In the genomic region with DNA sequence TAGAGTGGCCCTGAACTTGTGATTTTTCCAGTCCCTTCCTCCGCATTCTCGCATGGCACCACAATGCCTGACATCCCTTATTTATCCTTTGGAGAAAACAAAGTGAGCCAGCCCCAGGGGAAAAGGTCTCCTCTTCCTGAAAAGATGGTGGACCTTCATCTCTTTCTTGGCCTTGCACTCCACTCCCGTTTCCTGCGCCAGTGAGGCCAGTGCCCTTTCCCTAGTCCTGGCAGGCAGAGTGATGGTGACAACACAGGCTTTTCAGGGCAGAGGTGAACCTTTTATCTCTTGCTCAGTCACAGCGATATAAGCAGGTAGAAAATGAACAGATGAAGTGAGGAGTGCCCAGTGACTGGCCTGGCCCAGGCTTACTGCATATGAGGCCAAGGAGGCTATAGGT, we compare ENCODE assay signal across 8 mouse cellular contexts. TPM values are rescaled to one million over a fixed set of nuclear protein-coding genes. Genes with fewer than 3 reads are reported as not detected.
A peak's percentile ranks its signal among the peaks of the same experiment; 100 is the strongest.
DNase-seq lines count a peak whose midpoint lies in the region; ATAC-seq and TF ChIP-seq lines count a peak whose summit lies in the region.

No protein-coding gene starts in this region.

- WGBS in embryonic facial prominence, embryonic 11.5 days, result 46% methylated on average over 5 of the region's 5 CpGs
- WGBS in hindbrain, postnatal 0 days, result 45% methylated on average over 5 of the region's 5 CpGs
- 59% methylated on average over 5 of the region's 5 CpGs for WGBS in midbrain, embryonic 10.5 days

- no peaks in the 10 kb centered on the region; the same call in 1 of the 2 replicates for H3K4me1 ChIP-seq in embryonic facial prominence, embryonic 11.5 days (ENCODE audit: control insufficient read depth, insufficient read depth, low read length)
- peaks cover 6% of the 10 kb centered on the region for H3K4me1 ChIP-seq in hindbrain, postnatal 0 days (ENCODE audit: insufficient read depth, low read length)
- peaks cover 14% of the 10 kb centered on the region for H3K4me1 ChIP-seq in midbrain, embryonic 10.5 days

- H3K9ac ChIP-seq in embryonic facial prominence, embryonic 11.5 days (replicated peaks; ENCODE audit: low read length), result peak overlapping the region; percentile 78
- peak overlapping the region; percentile 80 for H3K9ac ChIP-seq in hindbrain, postnatal 0 days (replicated peaks; ENCODE audit: low read length)

- peak overlapping the region; percentile 58 for H3K4me2 ChIP-seq in embryonic facial prominence, embryonic 11.5 days (ENCODE audit: low read depth, low read length)
- peak overlapping the region; percentile 69 for H3K4me2 ChIP-seq in hindbrain, postnatal 0 days (ENCODE audit: low read depth, low read length)

- peak overlapping the region; percentile 64 for H3K4me3 ChIP-seq in embryonic facial prominence, embryonic 11.5 days (ENCODE audit: low read depth, low read length)
- peak overlapping the region; percentile 85 for H3K4me3 ChIP-seq in hindbrain, postnatal 0 days (ENCODE audit: low read length)
- peak overlapping the region; percentile 87 for H3K4me3 ChIP-seq in midbrain, embryonic 10.5 days

- H3K27me3 ChIP-seq in embryonic facial prominence, embryonic 11.5 days (ENCODE audit: control insufficient read depth, insufficient read depth, low read length), result no peaks in the 10 kb centered on the region
- H3K27me3 ChIP-seq in hindbrain, postnatal 0 days (ENCODE audit: insufficient read depth, low read length), result no peaks in the 10 kb centered on the region
- no peaks in the 10 kb centered on the region for H3K27me3 ChIP-seq in midbrain, embryonic 10.5 days (ENCODE audit: low read depth, poor library complexity, severe bottlenecking)

- H3K27ac ChIP-seq in embryonic facial prominence, embryonic 11.5 days (replicated peaks; ENCODE audit: low read depth, low read length), result no peak overlapping the region
- H3K27ac ChIP-seq in hindbrain, postnatal 0 days, result no peak overlapping the region
- peak overlapping the region; percentile 91; the same call in 1 of the 2 replicates for H3K27ac ChIP-seq in midbrain, embryonic 10.5 days (replicated peaks)

- peaks cover 7% of the 10 kb centered on the region for H3K36me3 ChIP-seq in embryonic facial prominence, embryonic 11.5 days (replicated peaks; ENCODE audit: control insufficient read depth, insufficient read depth, low read depth, low read length)
- peaks cover 28% of the 10 kb centered on the region for H3K36me3 ChIP-seq in hindbrain, postnatal 0 days (ENCODE audit: insufficient read depth, low read length)
- H3K36me3 ChIP-seq in midbrain, embryonic 10.5 days, result peaks cover 55% of the 10 kb centered on the region

- TF ChIP-seq CTCF in hindbrain, postnatal 0 days (IDR thresholded peaks at IDR 0.05; ENCODE audit: low read depth), result no peak

- H3K9me3 ChIP-seq in embryonic facial prominence, embryonic 11.5 days (replicated peaks; ENCODE audit: control insufficient read depth, low read length), result no peaks in the 10 kb centered on the region
- H3K9me3 ChIP-seq in hindbrain, postnatal 0 days (ENCODE audit: low read length), result no peaks in the 10 kb centered on the region
- H3K9me3 ChIP-seq in midbrain, embryonic 10.5 days (replicated peaks), result no peaks in the 10 kb centered on the region

- ATAC-seq in embryonic facial prominence, embryonic 11.5 days (replicated peaks; ENCODE audit: insufficient number of reproducible peaks, low FRiP score, low TSS enrichment, low read depth), result no peak
- no peak for ATAC-seq in hindbrain, postnatal 0 days

- peak; percentile 29 for DNase-seq in kidney, adult 11 months
- no peak for DNase-seq in kidney, postnatal 10 days
- no peak for DNase-seq in embryonic facial prominence, embryonic 11.5 days (ENCODE audit: low spot score)
- no peak for DNase-seq in hindbrain, postnatal 0 days (ENCODE audit: low spot score)
- no peak for DNase-seq in midbrain, embryonic 10.5 days (ENCODE audit: low spot score)
- no peak for DNase-seq in right cerebral cortex, adult 2 months (ENCODE audit: low spot score in 2 of 2)
- no peak for DNase-seq in left cerebral cortex, adult 18-20 months (ENCODE audit: low spot score in 2 of 2)
- no peak for DNase-seq in left cerebral cortex, adult 11 months (ENCODE audit: low spot score)

RNA-seq across cellular contexts. Expression of a gene that starts 0.9 kb away (rescaled TPM):
- 153 and 155 TPM in 2 replicates for polyA plus RNA-seq in embryonic facial prominence, embryonic 11.5 days (2014; fragmentation: Nextera tagmentation; extraction: Ambion mirVana)
- 185 and 203 TPM in 2 replicates for total RNA-seq in hindbrain, postnatal 0 days (2014; rRNA removed)
- polyA plus RNA-seq in hindbrain, postnatal 0 days (2015; fragmentation: Nextera tagmentation; extraction: Ambion mirVana), result 140 and 144 TPM in 2 replicates
- polyA plus RNA-seq in midbrain, embryonic 10.5 days (2016; fragmentation: Nextera tagmentation; extraction: Ambion mirVana), result 166 and 175 TPM in 2 replicates
- 10 to 100 TPM; 87.3 to 87.5 TPM for total RNA-seq in left cerebral cortex, adult 18-20 months (2021)

RNA-seq across cellular contexts. Expression of a gene that starts 20.4 kb away (rescaled TPM):
- polyA plus RNA-seq in embryonic facial prominence, embryonic 11.5 days (2014; fragmentation: Nextera tagmentation; extraction: Ambion mirVana), result 103 and 109 TPM in 2 replicates
- 67.1 and 73.0 TPM in 2 replicates for total RNA-seq in hindbrain, postnatal 0 days (2014; rRNA removed)
- 73.1 and 79.1 TPM in 2 replicates for polyA plus RNA-seq in hindbrain, postnatal 0 days (2015; fragmentation: Nextera tagmentation; extraction: Ambion mirVana)
- polyA plus RNA-seq in midbrain, embryonic 10.5 days (2016; fragmentation: Nextera tagmentation; extraction: Ambion mirVana), result 124 and 138 TPM in 2 replicates
- 100 to 1,000 TPM; 117 TPM for total RNA-seq in left cerebral cortex, adult 18-20 months (2021)

RNA-seq across cellular contexts. Expression of a gene that starts 44.9 kb away (rescaled TPM):
- polyA plus RNA-seq in embryonic facial prominence, embryonic 11.5 days (2014; fragmentation: Nextera tagmentation; extraction: Ambion mirVana), result 85.6 and 89.2 TPM in 2 replicates
- total RNA-seq in hindbrain, postnatal 0 days (2014; rRNA removed), result 77.5 and 86.9 TPM in 2 replicates
- 95.0 and 101 TPM in 2 replicates for polyA plus RNA-seq in hindbrain, postnatal 0 days (2015; fragmentation: Nextera tagmentation; extraction: Ambion mirVana)
- polyA plus RNA-seq in midbrain, embryonic 10.5 days (2016; fragmentation: Nextera tagmentation; extraction: Ambion mirVana), result 106 and 129 TPM in 2 replicates
- 10 to 100 TPM; 56.6 to 59.3 TPM for total RNA-seq in left cerebral cortex, adult 18-20 months (2021)

RNA-seq across cellular contexts. Expression of a gene that starts 45.2 kb away (rescaled TPM):
- 185 and 186 TPM in 2 replicates for polyA plus RNA-seq in embryonic facial prominence, embryonic 11.5 days (2014; fragmentation: Nextera tagmentation; extraction: Ambion mirVana)
- total RNA-seq in hindbrain, postnatal 0 days (2014; rRNA removed), result 189 and 191 TPM in 2 replicates
- polyA plus RNA-seq in hindbrain, postnatal 0 days (2015; fragmentation: Nextera tagmentation; extraction: Ambion mirVana), result 136 and 142 TPM in 2 replicates
- 175 and 206 TPM in 2 replicates for polyA plus RNA-seq in midbrain, embryonic 10.5 days (2016; fragmentation: Nextera tagmentation; extraction: Ambion mirVana)
- 100 to 1,000 TPM; 147 to 151 TPM for total RNA-seq in left cerebral cortex, adult 18-20 months (2021)
